ENCODE assay signal across 10 mouse cellular contexts in the genomic region with DNA sequence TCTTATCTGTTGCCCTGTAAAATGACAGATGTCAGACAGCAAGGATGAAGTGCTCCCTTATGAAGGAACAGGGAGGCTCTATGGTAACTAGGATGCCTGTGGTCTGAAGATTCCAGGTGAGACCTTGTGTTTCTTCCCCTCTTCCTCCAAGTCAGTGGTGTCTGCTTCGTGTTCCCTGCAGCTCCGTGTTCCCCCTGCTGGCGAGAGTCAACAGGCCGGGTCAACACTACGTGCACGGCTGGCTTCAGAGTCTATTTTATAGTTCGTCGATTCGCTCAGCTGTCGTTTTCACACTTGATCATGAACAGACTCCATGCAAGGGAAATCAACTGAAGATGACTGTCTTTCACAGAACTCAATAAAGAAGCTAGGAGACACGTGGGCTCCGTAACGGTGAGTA.
DNase-seq lines count a peak whose midpoint lies in the region; ATAC-seq and TF ChIP-seq lines count a peak whose summit lies in the region.
"Had no signal": no experiment of that assay in that cellular context is flagged by ENCODE, and none has a peak within 500 bp of the region (broad histone marks: within the 10 kb centered on the region; RNA-seq: fewer than 3 reads in every experiment).

No protein-coding gene starts in this region.

- intact Hi-C loops in heart, adult 2 months (cut with DNase I), result no loop called here

- WGBS in heart, adult 2 months, result 62% methylated on average over 13 of the region's 13 CpGs
- WGBS in lung, postnatal 0 days, result 62% methylated on average over 13 of the region's 13 CpGs

- TF ChIP-seq EP300 in heart, adult 2 months (IDR thresholded peaks at IDR 0.05; ENCODE audit: insufficient read depth, low read depth, low read length), result no peak
- no peak for TF ChIP-seq EP300 in lung, postnatal 0 days (IDR thresholded peaks at IDR 0.05)

- H3K36me3 ChIP-seq in heart, adult 2 months (ENCODE audit: control insufficient read depth, insufficient read depth, low read length), result no peaks in the 10 kb centered on the region
- H3K36me3 ChIP-seq in lung, postnatal 0 days (ENCODE audit: insufficient read depth, low read length), result no peaks in the 10 kb centered on the region
- H3K36me3 ChIP-seq: G1E; lung, embryonic 15.5 days had no signal

- no peak overlapping the region for H3K27ac ChIP-seq in heart, adult 2 months
- no peak overlapping the region for H3K27ac ChIP-seq in lung, postnatal 0 days (ENCODE audit: low read length)
- H3K27ac ChIP-seq: lung, embryonic 15.5 days had no signal

- TF ChIP-seq POLR2A in heart, adult 2 months (IDR thresholded peaks at IDR 0.05; ENCODE audit: insufficient read depth, low read depth, low read length), result no peak

- TF ChIP-seq CTCF in heart, adult 2 months (IDR thresholded peaks at IDR 0.05), result peak; percentile 51
- peak; percentile 63 for TF ChIP-seq CTCF in lung, postnatal 0 days (IDR thresholded peaks at IDR 0.05)

- H3K9ac ChIP-seq in heart, adult 2 months (ENCODE audit: low read depth, low read length), result no peak overlapping the region
- H3K9ac ChIP-seq in lung, postnatal 0 days (replicated peaks; ENCODE audit: low read depth), result no peak overlapping the region
- H3K9ac ChIP-seq: lung, embryonic 15.5 days had no signal

- no peak for DNase-seq in heart, adult 2 months
- no peak for DNase-seq in heart, adult 9 months (ENCODE audit: low spot score in 2 of 2)
- no peak for DNase-seq in lung, postnatal 0 days (ENCODE audit: low spot score)
- no peak for DNase-seq in lung, postnatal 25 days (ENCODE audit: low spot score)
- peak; percentile 43 for DNase-seq in ZHBTc4 (ENCODE audit: low read depth, low spot score)
- peak; percentile 47 for DNase-seq in lung, postnatal 10 days
- no peak for DNase-seq in layer of hippocampus, adult 9-10 months (ENCODE audit: low spot score)

- H3K4me2 ChIP-seq in lung, postnatal 0 days (replicated peaks; ENCODE audit: low read depth, low read length), result no peak overlapping the region
- H3K4me2 ChIP-seq: lung, embryonic 15.5 days had no signal

- no peaks in the 10 kb centered on the region for H3K27me3 ChIP-seq in heart, adult 2 months (ENCODE audit: control insufficient read depth, insufficient read depth, low read length)
- no peaks in the 10 kb centered on the region for H3K27me3 ChIP-seq in lung, postnatal 0 days (replicated peaks; ENCODE audit: insufficient read depth, low read length)
- H3K27me3 ChIP-seq: lung, embryonic 15.5 days had no signal

- no peaks in the 10 kb centered on the region for H3K79me2 ChIP-seq in heart, adult 2 months (replicated peaks; ENCODE audit: control insufficient read depth, insufficient read depth, low read length)

- H3K4me1 ChIP-seq in heart, adult 2 months (ENCODE audit: control insufficient read depth, insufficient read depth, low read length), result peaks cover 5% of the 10 kb centered on the region
- peaks cover 3% of the 10 kb centered on the region; the same call in 1 of the 2 replicates for H3K4me1 ChIP-seq in lung, postnatal 0 days (ENCODE audit: insufficient read depth, low read depth, low read length)

- no peak overlapping the region for H3K4me3 ChIP-seq in heart, adult 2 months
- no peak overlapping the region for H3K4me3 ChIP-seq in lung, postnatal 0 days (ENCODE audit: low read depth, low read length)
- H3K4me3 ChIP-seq: lung, embryonic 15.5 days had no signal

- H3K9me3 ChIP-seq in lung, postnatal 0 days (ENCODE audit: low read length), result no peaks in the 10 kb centered on the region
- H3K9me3 ChIP-seq: lung, embryonic 15.5 days had no signal

- no peak for ATAC-seq in lung, postnatal 0 days
- ATAC-seq in cerebellum, adult (ENCODE audit: insufficient number of reproducible peaks, low FRiP score, low TSS enrichment), result no peak

Comparison
In these comparisons a context has a peak if more than half of its experiments do, and no peak if none do; other contexts are left out.
1. DNase-seq: peak in ZHBTc4 (single experiment) and lung, postnatal 10 days (single experiment); none in heart, adult 2 months (0 of 2), heart, adult 9 months (0 of 2), lung, postnatal 0 days (single experiment), lung, postnatal 25 days (single experiment) and layer of hippocampus, adult 9-10 months (single experiment).